Mouse (Mus musculus): ENCODE data around the gene Mbl1.

Gene Mbl1

DNA sequence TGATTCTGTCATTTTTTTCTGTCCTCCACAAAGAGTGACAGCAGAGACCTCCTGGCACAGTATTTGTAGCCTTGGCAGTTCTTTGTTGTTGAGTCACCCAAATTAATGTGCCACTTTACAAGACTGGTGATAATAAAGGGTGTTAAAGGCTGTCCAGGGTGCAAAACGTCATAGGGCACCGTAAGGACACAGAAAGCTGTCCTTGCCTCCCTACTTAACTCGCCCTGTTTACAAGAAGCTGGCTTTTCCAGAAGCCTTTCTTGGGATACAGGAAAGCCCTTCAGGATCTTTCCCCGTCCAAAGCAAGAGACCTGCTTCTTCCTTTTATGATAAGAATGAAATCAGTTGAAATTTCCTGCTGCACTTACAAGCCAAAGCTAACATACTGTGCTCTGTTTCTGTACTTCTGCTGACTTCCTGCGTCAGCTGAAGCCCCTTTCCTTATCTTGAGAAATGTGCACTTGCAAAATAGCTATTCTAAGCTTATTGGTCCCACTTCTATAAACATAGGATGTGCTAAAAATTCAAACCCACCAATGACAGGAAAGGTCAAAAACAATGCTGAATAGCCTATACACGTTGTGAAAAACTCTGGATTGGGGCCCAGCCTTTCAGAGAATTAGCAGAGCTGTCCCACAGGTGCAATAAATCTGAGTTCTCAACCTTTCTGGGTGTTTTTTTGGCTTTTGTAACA lies 46.9 kb downstream of the Mbl1 start:
- no peak for DNase-seq
